Mouse (Mus musculus): Measurements from ENCODE around the gene Dbil5. TPM values are rescaled to one million over a fixed set of nuclear protein-coding genes. Genes with fewer than 3 reads are reported as not detected.

The Dbil5 gene
- not detected in 2 replicates for polyA plus RNA-seq (2011; ENCODE audit: insufficient read depth, insufficient read length, low replicate concordance, missing spikeins)

DNA sequence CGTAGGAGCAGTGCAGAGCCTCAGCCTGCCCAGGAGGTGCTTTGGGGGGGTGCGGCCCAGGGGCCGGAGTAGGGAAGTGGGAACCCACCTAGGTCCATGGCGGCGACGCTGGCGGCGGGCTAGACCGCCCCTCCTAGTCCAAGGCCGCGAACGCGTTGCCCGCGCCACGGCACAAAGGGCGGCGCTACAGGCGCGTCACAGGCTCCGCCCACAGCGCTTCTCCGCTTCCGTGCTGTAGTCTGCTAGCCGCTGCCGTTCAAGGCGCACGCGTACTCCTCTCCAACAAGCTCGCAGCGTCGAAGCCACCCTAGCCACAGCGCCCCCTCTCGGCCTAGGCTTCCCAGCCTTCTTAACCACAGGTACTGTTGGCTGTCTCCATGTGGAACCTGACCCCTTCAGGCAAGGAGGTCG is at the start of gene Dbil5, which contains the start of gene Gemin4:
Dbil5 (plus strand) TSS at position 219 of the 411 bp plus-strand sequence.
Gemin4 (minus strand) TSS at position 275 of the 411 bp plus-strand sequence.
- peak within 1 kb of the TSS; percentile 53 for H3K27ac ChIP-seq (ENCODE audit: control insufficient read depth, insufficient read depth, low read depth, low read length, poor library complexity)
- TF ChIP-seq POLR2A (IDR thresholded peaks at IDR 0.05; ENCODE audit: borderline replicate concordance, control insufficient read depth, low read depth, low read length) (peak; percentile 90; the same call in 1 of the 2 replicates), CTCF (IDR thresholded peaks at IDR 0.05; ENCODE audit: control insufficient read depth, insufficient read depth, low read length) (peak; percentile 99)
- no peaks in the 10 kb centered on the region for H3K4me1 ChIP-seq (ENCODE audit: control insufficient read depth, insufficient read depth, low read length)
- peak within 1 kb of the TSS; percentile 84 for H3K4me3 ChIP-seq (replicated peaks; ENCODE audit: control insufficient read depth, low read depth, low read length)
- WGBS: under 1% methylated on average over 35 of the region's 35 CpGs

DNA sequence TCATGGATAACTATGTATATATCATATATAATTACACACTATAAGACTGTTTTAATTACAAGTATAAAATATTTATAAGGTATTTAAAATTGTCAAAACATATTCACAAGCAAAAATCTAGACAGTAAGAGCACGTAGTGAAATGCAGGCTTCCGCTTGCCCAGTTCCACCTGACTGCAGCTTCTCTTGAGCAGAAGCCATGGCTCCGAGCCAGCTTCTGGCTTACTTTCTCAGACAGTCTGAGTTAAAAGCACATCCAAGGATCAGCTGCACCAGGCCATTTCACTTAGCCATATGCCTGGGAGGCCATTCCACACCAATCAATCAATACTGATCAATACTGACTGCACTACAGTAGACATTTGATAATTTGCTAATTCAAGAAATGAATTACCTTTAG is 48.4 kb upstream of the Dbil5 start:
- TF ChIP-seq CTCF (IDR thresholded peaks at IDR 0.05; ENCODE audit: control insufficient read depth, insufficient read depth, low read length) (no peak), POLR2A (IDR thresholded peaks at IDR 0.05; ENCODE audit: borderline replicate concordance, control insufficient read depth, low read depth, low read length) (no peak)
- 86% methylated on average over 3 of the region's 3 CpGs for WGBS
- Histone ChIP-seq H3K4me1 (ENCODE audit: control insufficient read depth, insufficient read depth, low read length) (no peaks in the 10 kb centered on the region), H3K27ac (ENCODE audit: control insufficient read depth, insufficient read depth, low read depth, low read length, poor library complexity) (no peak overlapping the region), H3K4me3 (replicated peaks; ENCODE audit: control insufficient read depth, low read depth, low read length) (no peak overlapping the region)

DNA sequence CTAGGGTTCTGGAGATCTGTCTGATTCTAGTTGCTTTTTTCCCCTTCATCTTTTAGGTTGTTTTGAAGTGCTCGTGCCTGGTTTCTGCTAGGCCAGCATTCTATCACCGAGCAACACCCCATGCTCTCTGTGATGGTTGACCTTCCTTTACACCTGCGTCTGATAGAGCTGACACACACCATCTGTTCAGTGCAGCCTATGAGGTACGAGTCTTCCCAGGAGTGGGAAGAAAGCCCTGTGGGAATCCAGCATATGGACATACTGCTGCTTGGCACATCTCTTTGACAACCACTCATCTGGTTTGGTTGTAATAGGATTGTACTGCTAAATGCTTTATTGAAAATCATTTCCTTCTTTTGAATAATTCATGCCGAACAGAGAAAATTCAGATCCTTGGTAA is 47.2 kb upstream of the Dbil5 start:
- H3K4me3 ChIP-seq (replicated peaks; ENCODE audit: control insufficient read depth, low read depth, low read length): no peak overlapping the region
- no peak overlapping the region for H3K27ac ChIP-seq (ENCODE audit: control insufficient read depth, insufficient read depth, low read depth, low read length, poor library complexity)
- 92% methylated on average over 5 of the region's 5 CpGs for WGBS
- TF ChIP-seq POLR2A (IDR thresholded peaks at IDR 0.05; ENCODE audit: borderline replicate concordance, control insufficient read depth, low read depth, low read length) (no peak), CTCF (IDR thresholded peaks at IDR 0.05; ENCODE audit: control insufficient read depth, insufficient read depth, low read length) (no peak)
- H3K4me1 ChIP-seq (ENCODE audit: control insufficient read depth, insufficient read depth, low read length): no peaks in the 10 kb centered on the region

DNA sequence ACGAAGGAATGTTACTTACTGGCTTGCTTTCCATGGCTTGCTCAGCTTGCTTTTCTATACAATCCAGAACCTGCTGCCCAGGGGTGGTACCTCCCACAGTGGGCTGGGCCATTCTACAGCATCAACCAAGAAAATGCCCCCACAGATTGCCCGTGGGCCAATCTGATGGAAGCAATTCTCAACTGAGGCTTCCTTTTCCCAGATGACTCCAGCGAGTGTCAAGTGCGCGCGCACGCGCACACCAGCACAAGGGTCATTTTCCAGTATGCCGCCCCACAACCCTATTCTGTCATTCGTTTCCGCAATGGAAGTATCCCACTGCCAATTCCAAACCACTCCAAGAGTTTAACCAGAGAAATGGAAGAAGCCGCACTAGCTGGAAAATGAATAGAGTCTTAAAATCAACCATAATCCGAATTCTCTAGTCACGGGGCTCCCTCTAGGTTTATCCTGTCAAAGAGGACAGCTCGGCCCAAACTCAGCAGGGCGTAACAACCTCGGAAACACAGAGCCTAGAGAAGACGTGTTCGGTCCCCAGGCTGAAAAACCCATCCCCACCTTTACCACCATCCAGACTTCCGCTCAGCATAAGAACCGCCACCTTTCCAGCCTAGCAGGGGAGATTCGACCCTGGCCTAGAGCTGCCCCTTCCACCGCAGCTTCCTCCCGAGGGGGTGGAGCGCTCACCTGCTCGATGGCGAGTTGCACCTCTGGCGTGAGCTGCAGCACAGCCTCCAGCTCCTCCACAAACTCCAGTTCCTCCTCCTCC is 38.5 kb upstream of the Dbil5 start:
- Histone ChIP-seq H3K4me1 (ENCODE audit: control insufficient read depth, insufficient read depth, low read length) (no peaks in the 10 kb centered on the region; the same call in 1 of the 2 replicates), H3K4me3 (replicated peaks; ENCODE audit: control insufficient read depth, low read depth, low read length) (peak overlapping the region; percentile 99), H3K27ac (ENCODE audit: control insufficient read depth, insufficient read depth, low read depth, low read length, poor library complexity) (peak overlapping the region; percentile 51)
- WGBS: 1% methylated on average over 28 of the region's 28 CpGs
- TF ChIP-seq CTCF (IDR thresholded peaks at IDR 0.05; ENCODE audit: control insufficient read depth, insufficient read depth, low read length) (no peak), POLR2A (IDR thresholded peaks at IDR 0.05; ENCODE audit: borderline replicate concordance, control insufficient read depth, low read depth, low read length) (no peak)

DNA sequence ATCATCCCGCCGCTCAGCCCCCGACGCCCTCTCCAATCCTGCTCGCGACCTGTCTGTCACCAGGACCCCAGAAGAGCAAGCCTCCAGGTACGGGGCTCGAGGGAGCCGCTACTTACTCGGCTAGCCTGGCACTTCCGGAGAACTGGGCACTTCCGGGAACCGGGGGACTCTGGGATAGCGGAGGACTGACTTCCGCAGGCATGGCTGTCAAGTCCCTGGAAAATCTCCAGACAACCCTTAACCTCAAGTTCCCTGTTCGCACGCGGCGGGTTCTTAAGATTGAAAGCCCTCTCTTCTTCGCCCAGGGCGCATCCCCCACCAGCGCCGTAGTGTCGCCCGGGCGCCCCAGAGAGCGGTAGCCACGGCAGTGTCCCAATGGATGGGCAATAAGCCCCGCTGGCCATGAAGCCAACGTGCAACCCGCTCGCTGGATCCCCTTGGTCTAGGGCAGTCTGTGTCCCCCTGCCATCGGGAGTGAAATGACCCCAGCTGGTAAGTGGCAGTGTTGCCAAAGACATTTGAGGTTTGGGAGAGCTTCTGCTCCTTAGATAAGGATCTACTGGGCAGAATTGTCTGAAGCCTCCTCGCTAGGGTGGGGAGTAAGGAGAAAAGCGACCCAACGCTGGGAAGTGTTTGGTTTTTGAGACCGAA is 37.8 kb upstream of the Dbil5 start, which contains the start of the genes Vps53 and Fam57a:
Vps53 (minus strand) TSS at position 153 of the 651 bp plus-strand sequence.
Fam57a (plus strand) TSS at position 177 of the 651 bp plus-strand sequence.
- TF ChIP-seq POLR2A (IDR thresholded peaks at IDR 0.05; ENCODE audit: borderline replicate concordance, control insufficient read depth, low read depth, low read length) (peak; percentile 31; the same call in 1 of the 2 replicates), CTCF (IDR thresholded peaks at IDR 0.05; ENCODE audit: control insufficient read depth, insufficient read depth, low read length) (no peak)
- Histone ChIP-seq H3K27ac (ENCODE audit: control insufficient read depth, insufficient read depth, low read depth, low read length, poor library complexity) (peak within 1 kb of the TSS; percentile 51), H3K4me1 (ENCODE audit: control insufficient read depth, insufficient read depth, low read length) (no peaks in the 10 kb centered on the region; the same call in 1 of the 2 replicates), H3K4me3 (replicated peaks; ENCODE audit: control insufficient read depth, low read depth, low read length) (peak within 1 kb of the TSS; percentile 99)
- WGBS: 1% methylated on average over 37 of the region's 37 CpGs

DNA sequence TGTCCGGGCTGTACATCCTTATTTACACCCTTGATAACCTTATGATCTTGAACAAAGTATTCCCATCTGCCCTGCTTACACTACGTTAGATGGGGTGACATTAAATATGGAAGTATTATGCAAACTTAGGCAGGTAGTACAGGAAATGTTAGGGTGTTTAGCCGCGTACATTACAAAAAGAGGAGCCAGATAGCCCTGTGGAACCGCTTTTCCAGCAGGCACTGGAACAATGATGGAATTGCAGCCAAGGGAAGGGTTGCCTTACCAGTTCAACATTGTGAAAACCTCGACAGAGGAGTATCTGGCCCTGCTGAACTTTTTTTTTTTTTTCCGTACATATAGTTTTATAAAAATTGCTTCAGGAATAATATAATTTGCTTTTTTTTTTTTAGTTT is 37.3 kb upstream of the Dbil5 start:
- no peaks in the 10 kb centered on the region; the same call in 1 of the 2 replicates for H3K4me1 ChIP-seq (ENCODE audit: control insufficient read depth, insufficient read depth, low read length)
- H3K27ac ChIP-seq (ENCODE audit: control insufficient read depth, insufficient read depth, low read depth, low read length, poor library complexity): no peak overlapping the region; the same call in 1 of the 2 replicates
- H3K4me3 ChIP-seq (replicated peaks; ENCODE audit: control insufficient read depth, low read depth, low read length): peak overlapping the region; percentile 99
- 14% methylated on average over 7 of the region's 7 CpGs for WGBS
- TF ChIP-seq CTCF (IDR thresholded peaks at IDR 0.05; ENCODE audit: control insufficient read depth, insufficient read depth, low read length) (no peak), POLR2A (IDR thresholded peaks at IDR 0.05; ENCODE audit: borderline replicate concordance, control insufficient read depth, low read depth, low read length) (no peak)

DNA sequence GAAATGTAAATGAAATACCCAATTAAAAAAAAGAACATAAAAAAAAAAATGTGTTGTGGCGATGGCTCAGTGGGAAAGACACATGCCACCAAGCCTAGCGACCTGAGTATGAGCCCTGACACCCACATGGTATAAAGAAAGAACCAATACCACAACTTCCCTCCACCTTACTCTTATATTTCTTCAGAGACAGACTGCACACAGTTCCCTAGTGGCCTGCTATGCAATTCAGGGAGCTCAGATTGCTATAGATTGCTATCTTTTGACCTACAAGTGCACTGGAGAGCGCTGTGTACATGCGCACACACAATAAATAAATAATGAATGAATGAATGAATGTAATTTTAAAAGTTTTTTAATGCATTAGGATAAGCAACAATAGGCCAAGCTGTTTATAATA is 33.7 kb upstream of the Dbil5 start:
- H3K4me1 ChIP-seq (ENCODE audit: control insufficient read depth, insufficient read depth, low read length): no peaks in the 10 kb centered on the region; the same call in 1 of the 2 replicates
- H3K27ac ChIP-seq (ENCODE audit: control insufficient read depth, insufficient read depth, low read depth, low read length, poor library complexity): no peak overlapping the region
- 67% methylated on average over 4 of the region's 4 CpGs for WGBS
- no peak for TF ChIP-seq POLR2A (IDR thresholded peaks at IDR 0.05; ENCODE audit: borderline replicate concordance, control insufficient read depth, low read depth, low read length)
- no peak for TF ChIP-seq CTCF (IDR thresholded peaks at IDR 0.05; ENCODE audit: control insufficient read depth, insufficient read depth, low read length)
- no peak overlapping the region for H3K4me3 ChIP-seq (replicated peaks; ENCODE audit: control insufficient read depth, low read depth, low read length)

DNA sequence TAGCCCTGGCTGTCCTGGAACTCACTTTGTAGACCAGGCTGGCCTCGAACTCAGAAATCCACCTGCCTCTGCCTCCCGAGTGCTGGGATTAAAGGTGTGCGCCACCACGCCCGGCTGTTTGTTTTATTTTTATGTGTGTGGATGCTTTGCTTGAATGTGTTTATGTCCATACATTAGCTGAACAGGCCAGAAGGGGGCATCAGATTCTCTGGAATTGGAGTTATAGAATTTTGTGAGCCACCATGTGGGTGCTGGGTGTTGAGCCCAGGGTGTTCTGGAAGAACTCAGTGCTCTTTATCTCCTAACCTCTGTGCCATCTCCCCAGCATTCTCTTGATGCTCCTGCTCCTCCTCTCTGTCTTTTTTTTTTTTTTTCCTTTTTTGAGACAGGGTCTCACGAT is 30.5 kb upstream of the Dbil5 start:
- WGBS: 79% methylated on average over 6 of the region's 6 CpGs
- TF ChIP-seq CTCF (IDR thresholded peaks at IDR 0.05; ENCODE audit: control insufficient read depth, insufficient read depth, low read length): no peak
- TF ChIP-seq POLR2A (IDR thresholded peaks at IDR 0.05; ENCODE audit: borderline replicate concordance, control insufficient read depth, low read depth, low read length): no peak
- Histone ChIP-seq H3K4me1 (ENCODE audit: control insufficient read depth, insufficient read depth, low read length) (no peaks in the 10 kb centered on the region), H3K4me3 (replicated peaks; ENCODE audit: control insufficient read depth, low read depth, low read length) (no peak overlapping the region), H3K27ac (ENCODE audit: control insufficient read depth, insufficient read depth, low read depth, low read length, poor library complexity) (no peak overlapping the region)

Measured in bone marrow, adult 2 months (tissue).